Mouse (Mus musculus) neutrophil, adult 5-6 weeks (primary cell): Measurements from ENCODE around the gene Zfp141. TPM values are rescaled to one million over a fixed set of nuclear protein-coding genes. Genes with fewer than 3 reads are reported as not detected.
A peak's percentile ranks its signal among the peaks of the same experiment; 100 is the strongest.

Experiments used
- ATAC-seq: fragments of 151-379, 151-347 bp; 2 replicates; pipeline ENCODE4 v1.8.0; 2017; ENCODE audit warnings: mild to moderate bottlenecking, moderate TSS enrichment; ENCODE audit not compliant: insufficient number of reproducible peaks, poor library complexity, low FRiP score, severe bottlenecking; ENCODE audit errors: extremely low read depth
- total RNA-seq: library from RNA; stranded (forward); fragments of 200-1000 nt; gene quantifications from 2 replicates; pipeline ENCODE4 v1.2.3, GENCODE M21; 2017

The Zfp141 gene
- 13.1 and 15.0 TPM in 2 replicates for total RNA-seq

- peak; percentile 93 for ATAC-seq
Observed at GRCm38 (mm10) chr7:42505588-42505987, at the start of gene Zfp141. Gene Zfp141 (minus strand): TSS chr7:42505740.

GRCm38 (mm10) chr7:42551766-42552165 lies 46.2 kb upstream of the Zfp141 start:
- no peak for ATAC-seq

- no peak for ATAC-seq
Observed at GRCm38 (mm10) chr7:42505186-42505585, 354 bp downstream of the Zfp141 start.

GRCm38 (mm10) chr7:42498248-42498647 lies 7.3 kb downstream of the Zfp141 start:
- ATAC-seq: no peak

GRCm38 (mm10) chr7:42497356-42497755 lies 8.2 kb downstream of the Zfp141 start:
- no peak for ATAC-seq

GRCm38 (mm10) chr7:42496202-42496601 lies 9.3 kb downstream of the Zfp141 start:
- ATAC-seq: no peak

- peak; percentile 39; the same call in 1 of the 2 replicates for ATAC-seq
Observed at GRCm38 (mm10) chr7:42490859-42491258, 14.7 kb downstream of the Zfp141 start.

- ATAC-seq: no peak
Observed at GRCm38 (mm10) chr7:42490358-42490757, 15.2 kb downstream of the Zfp141 start.

- no peak for ATAC-seq
Observed at GRCm38 (mm10) chr7:42454640-42455039, 50.9 kb downstream of the Zfp141 start.

- no peak for ATAC-seq
Observed at GRCm38 (mm10) chr7:42450618-42451017, 54.9 kb downstream of the Zfp141 start.

GRCm38 (mm10) chr7:42447850-42448249 lies 57.7 kb downstream of the Zfp141 start, which contains the start of gene 4933421I07Rik:
Gene 4933421I07Rik (minus strand): TSS chr7:42448120.
- ATAC-seq: no peak

- ATAC-seq: no peak
Observed at GRCm38 (mm10) chr7:42447352-42447751, 58.2 kb downstream of the Zfp141 start.

Other genes with a start within 250 kb of the Zfp141 start
- not detected in 2 replicates for gene Vmn2r61, start 245.7 kb downstream of the Zfp141 start, total RNA-seq
- gene 4933421I07Rik, start 57.6 kb downstream of the Zfp141 start, total RNA-seq: not detected in 2 replicates
- not detected in 2 replicates for gene Gm21028, start 72.8 kb upstream of the Zfp141 start, total RNA-seq
- 0.58 TPM in 1 of 2 replicates, not detected in the other for gene Zfp977, start 86.8 kb upstream of the Zfp141 start, total RNA-seq
- gene Zfp976, start 136.8 kb upstream of the Zfp141 start, total RNA-seq: 0.25 and 0.70 TPM in 2 replicates
- 2.0 and 2.1 TPM in 2 replicates for gene Zfp975, start 187.0 kb upstream of the Zfp141 start, total RNA-seq
- not detected in 2 replicates for gene Gm17067, start 221.3 kb upstream of the Zfp141 start, total RNA-seq